Mouse (Mus musculus) liver, postnatal 0 days (tissue): ENCODE data around the gene Naa10.

ENCODE experiments used
- CTCF ChIP-seq: sonication (generic); IDR thresholded peaks from 2 replicates; pipeline ENCODE4 v1.5.1; 2016; ENCODE audit warnings: antibody characterized with exemption, low read depth
- EP300 ChIP-seq: IDR thresholded peaks from 2 replicates; pipeline ENCODE4 v1.6.1; 2016; ENCODE audit warnings: antibody characterized with exemption, low read depth, mild to moderate bottlenecking

DNA sequence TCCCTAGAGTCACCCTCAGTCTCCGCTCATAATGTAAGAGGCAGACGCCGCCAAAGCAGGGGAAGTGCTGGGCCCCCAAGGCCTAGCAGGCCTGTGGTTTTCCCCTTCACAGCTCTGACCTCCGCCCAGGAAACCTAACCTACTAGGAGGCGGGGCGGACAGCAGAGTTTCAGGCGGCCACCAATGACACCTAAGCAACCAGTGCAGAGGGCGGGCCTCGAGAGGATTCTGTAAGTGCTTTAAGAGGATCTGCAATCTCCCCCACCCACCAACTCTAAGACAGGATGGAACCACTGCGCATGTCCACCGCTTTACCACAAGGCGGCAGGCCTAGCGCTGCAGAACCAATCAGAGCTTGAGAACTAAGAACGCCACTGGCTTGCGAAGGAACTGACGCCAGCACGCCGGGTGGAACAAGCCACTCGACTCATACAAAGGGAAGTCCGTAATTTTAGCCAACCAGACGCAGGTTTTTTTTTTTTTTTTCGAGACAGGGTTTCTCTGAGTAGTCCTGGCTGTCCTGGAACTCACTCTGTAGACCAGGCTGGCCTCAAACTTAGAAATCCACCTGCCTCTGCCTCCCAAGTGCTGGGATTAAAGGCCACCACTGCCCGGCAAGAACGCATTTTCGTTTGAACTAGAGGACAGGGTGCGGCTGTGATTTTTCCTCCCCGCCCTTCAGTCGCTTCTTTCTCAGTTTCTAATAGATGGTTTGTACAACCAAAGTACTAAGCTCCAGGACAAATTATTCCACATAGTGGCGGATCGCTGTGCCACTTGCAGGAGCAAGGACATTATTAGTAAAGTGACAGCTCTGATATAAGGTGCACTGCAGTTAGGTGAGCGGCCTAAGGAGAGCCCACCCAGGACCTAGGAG, 6.7 kb downstream of the Naa10 start:
- peak; percentile 68 for TF ChIP-seq CTCF
- TF ChIP-seq EP300, result no peak
